Mouse (Mus musculus): ENCODE results near the gene Crim1. TPM values are rescaled to one million over a fixed set of nuclear protein-coding genes. Genes with fewer than 3 reads are reported as not detected.

Crim1 gene
- total RNA-seq, 2 experiments from 2014 or later, result 138 to 153 TPM

GRCm38 (mm10) chr17:78392401-78393087 lies 192.5 kb downstream of the Crim1 start:
- no peak for DNase-seq (ENCODE audit: low spot score in 2 of 2)
- Histone ChIP-seq H3K27ac (no peak overlapping the region), H3K4me3 (no peak overlapping the region)
- no peak for TF ChIP-seq CTCF (conservative IDR thresholded peaks at IDR 0.05)

DNA sequence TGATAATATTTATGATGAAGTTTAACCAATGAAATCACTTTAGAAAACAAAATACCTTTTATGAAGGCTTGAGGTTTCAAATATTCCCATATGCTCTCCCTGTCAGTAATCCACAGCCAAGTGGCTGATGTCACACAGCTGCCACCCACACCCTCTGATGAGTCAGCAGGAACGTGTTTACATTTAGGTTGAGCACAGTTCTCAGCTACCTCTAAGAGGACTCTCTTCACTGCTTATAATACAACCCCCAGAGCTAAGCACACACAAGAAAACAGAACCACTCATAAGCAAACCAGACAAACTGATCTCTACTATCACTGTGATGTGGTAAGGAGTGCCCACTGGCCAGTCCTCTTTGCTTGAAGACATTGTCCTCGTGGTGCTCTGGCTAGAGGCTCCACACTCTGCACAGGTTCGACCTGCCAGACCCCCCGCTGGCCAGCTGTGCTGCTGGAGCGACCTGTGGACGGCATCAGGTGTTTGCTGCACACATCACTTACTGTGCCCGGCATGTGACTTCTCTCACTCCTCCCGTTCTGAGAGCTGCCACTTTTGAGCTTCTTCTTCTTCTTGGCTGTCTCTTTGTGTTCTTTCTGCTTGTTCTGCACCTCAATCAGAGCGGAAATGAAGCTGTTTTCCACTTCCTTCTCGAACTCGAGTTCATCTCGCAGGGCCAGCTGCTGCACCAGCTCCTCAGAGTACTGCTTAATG lies 200.2 kb downstream of the Crim1 start:
- peak; percentile 39 to 40 for DNase-seq (ENCODE audit: low spot score in 2 of 2)
- Histone ChIP-seq H3K27ac (no peak overlapping the region), H3K4me3 (no peak overlapping the region)
- TF ChIP-seq CTCF (conservative IDR thresholded peaks at IDR 0.05), result no peak

GRCm38 (mm10) chr17:78401311-78401710 lies 201.3 kb downstream of the Crim1 start:
- Histone ChIP-seq H3K4me3 (no peak overlapping the region), H3K27ac (no peak overlapping the region)
- TF ChIP-seq CTCF (conservative IDR thresholded peaks at IDR 0.05), result no peak
- DNase-seq (ENCODE audit: low spot score in 2 of 2), result no peak

DNA sequence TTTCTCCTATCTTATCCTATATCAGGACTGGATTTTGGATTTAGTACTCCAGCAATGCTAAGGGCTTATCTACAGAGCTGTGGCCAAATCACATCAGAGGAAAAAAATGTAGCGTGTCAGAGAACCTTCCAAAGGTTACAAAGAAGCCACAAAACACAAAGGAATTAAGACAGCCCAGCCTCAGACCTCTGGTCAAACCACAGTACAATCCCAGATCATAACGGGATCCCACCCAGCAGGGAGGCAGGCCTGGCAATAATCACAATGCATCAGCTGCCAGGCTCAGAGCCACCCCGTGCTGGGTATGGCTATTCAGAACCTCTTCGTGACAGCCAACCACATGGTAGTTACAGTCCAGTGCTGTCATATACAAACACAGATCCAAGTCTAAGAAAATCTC lies 201.7 kb downstream of the Crim1 start:
- no peak for DNase-seq (ENCODE audit: low spot score in 2 of 2)
- no peak overlapping the region for H3K27ac ChIP-seq
- no peak for TF ChIP-seq CTCF (conservative IDR thresholded peaks at IDR 0.05)
- H3K4me3 ChIP-seq, result no peak overlapping the region

GRCm38 (mm10) chr17:78402174-78402573 lies 202.1 kb downstream of the Crim1 start:
- Histone ChIP-seq H3K4me3 (no peak overlapping the region), H3K27ac (no peak overlapping the region)
- DNase-seq (ENCODE audit: low spot score in 2 of 2), result no peak
- no peak for TF ChIP-seq CTCF (conservative IDR thresholded peaks at IDR 0.05)

GRCm38 (mm10) chr17:78403229-78403628 lies 203.2 kb downstream of the Crim1 start:
- no peak overlapping the region for H3K4me3 ChIP-seq
- no peak for DNase-seq (ENCODE audit: low spot score in 2 of 2)
- no peak for TF ChIP-seq CTCF (conservative IDR thresholded peaks at IDR 0.05)
- no peak overlapping the region for H3K27ac ChIP-seq

DNA sequence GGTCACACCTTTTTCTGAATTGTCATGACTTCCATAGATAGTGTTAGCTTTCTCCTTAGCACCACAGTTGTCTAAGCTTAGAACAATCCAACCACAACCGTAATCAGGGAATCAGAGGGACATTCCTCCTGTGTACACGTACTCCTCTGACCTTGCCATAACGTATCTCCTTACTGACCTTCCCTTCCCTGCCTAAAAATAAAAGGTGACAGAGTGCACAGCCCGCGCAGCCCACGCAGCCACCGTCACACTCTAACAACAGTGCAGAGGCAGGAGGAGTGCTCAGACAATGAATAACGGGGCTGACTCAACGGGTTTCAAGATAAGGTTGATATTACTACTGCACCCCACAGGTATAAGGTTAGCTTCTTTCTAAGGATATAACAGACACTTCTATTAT lies 203.8 kb downstream of the Crim1 start:
- Histone ChIP-seq H3K4me3 (no peak overlapping the region), H3K27ac (no peak overlapping the region)
- no peak for TF ChIP-seq CTCF (conservative IDR thresholded peaks at IDR 0.05)
- no peak for DNase-seq (ENCODE audit: low spot score in 2 of 2)

DNA sequence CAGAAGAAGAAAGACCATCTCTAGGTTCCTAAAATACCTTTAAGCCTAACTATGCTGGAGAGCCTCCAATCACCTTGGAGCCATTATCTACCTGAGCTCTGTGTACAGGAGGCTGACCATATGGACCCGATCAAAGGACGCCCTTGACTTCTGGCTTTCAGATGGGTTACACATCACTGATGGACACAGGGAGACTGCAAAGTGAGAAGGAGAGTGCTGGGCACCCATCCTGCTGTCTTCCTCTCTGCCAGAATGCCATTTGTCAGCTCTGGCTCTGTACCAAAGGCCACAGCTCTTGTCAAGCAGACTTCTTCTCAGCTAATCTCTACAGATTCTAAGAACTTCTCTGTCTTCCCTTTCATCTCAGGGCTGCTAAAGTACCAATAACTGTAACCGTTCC lies 205.3 kb downstream of the Crim1 start:
- Histone ChIP-seq H3K4me3 (no peak overlapping the region), H3K27ac (no peak overlapping the region)
- no peak for TF ChIP-seq CTCF (conservative IDR thresholded peaks at IDR 0.05)
- no peak for DNase-seq (ENCODE audit: low spot score in 2 of 2)

DNA sequence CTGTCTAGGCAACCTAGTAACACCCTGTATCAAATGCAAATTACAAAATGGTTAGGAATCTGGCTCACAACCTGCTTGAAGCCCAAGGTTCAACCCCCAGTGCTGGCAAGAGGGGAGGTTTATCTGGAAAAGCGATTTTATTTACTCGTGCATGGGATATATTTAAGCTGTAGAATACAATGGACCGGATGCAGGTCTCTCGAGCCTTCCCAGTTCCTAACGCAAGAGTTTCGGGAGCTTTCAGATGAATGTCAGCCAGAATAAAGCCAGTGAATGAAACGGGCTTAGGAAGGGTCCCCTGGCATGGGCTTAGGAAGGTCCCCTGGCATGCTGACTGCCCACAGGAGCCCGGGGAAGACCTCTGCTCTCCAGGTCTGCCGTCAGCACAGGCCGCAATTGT lies 206.8 kb downstream of the Crim1 start:
- no peak overlapping the region for H3K27ac ChIP-seq
- no peak for DNase-seq (ENCODE audit: low spot score in 2 of 2)
- no peak overlapping the region for H3K4me3 ChIP-seq
- no peak for TF ChIP-seq CTCF (conservative IDR thresholded peaks at IDR 0.05)

DNA sequence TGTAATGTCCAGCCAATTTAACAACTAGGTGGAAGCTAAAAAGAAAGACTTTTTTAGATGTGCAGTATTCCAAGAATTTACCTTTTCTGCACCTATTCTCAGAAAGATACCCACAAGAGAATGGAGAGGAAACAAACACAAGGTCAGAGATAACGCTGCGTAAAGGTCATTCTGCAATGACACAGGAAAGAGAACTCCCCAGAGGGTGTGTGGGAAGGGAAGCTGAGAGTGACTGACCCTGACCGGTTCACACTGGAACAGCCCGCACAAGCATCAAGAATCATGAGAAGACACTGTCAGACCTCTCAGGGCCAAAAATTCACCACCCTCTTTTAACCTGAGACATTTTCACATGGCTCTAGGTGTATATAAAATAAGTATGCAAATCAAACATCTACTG lies 207.5 kb downstream of the Crim1 start:
- no peak for DNase-seq (ENCODE audit: low spot score in 2 of 2)
- TF ChIP-seq CTCF (conservative IDR thresholded peaks at IDR 0.05), result no peak
- H3K27ac ChIP-seq, result no peak overlapping the region
- H3K4me3 ChIP-seq, result no peak overlapping the region

DNA sequence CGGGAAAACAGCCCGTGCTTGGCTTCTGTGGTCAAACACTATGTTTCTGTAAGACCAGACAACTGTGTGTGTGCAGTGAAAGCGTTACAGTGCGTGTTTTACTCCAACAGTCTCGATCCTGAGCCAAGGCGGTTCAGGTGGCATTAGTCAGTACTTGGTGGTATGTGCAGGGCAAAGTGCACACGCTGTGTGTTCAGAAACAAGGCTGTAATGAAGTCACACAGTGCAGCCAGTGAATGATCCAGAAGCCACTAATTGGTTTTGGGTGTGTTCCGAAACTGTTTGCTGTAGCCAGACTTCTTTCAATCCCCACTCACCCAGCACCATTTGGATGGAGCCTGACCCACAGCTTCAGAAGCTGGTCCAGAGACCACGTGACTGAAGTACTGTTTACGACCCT lies 208.3 kb downstream of the Crim1 start:
- no peak overlapping the region for H3K4me3 ChIP-seq
- no peak for DNase-seq (ENCODE audit: low spot score in 2 of 2)
- H3K27ac ChIP-seq, result no peak overlapping the region
- no peak for TF ChIP-seq CTCF (conservative IDR thresholded peaks at IDR 0.05)

GRCm38 (mm10) chr17:78409900-78410299 lies 209.9 kb downstream of the Crim1 start:
- no peak for DNase-seq (ENCODE audit: low spot score in 2 of 2)
- no peak for TF ChIP-seq CTCF (conservative IDR thresholded peaks at IDR 0.05)
- Histone ChIP-seq H3K4me3 (no peak overlapping the region), H3K27ac (no peak overlapping the region)

DNA sequence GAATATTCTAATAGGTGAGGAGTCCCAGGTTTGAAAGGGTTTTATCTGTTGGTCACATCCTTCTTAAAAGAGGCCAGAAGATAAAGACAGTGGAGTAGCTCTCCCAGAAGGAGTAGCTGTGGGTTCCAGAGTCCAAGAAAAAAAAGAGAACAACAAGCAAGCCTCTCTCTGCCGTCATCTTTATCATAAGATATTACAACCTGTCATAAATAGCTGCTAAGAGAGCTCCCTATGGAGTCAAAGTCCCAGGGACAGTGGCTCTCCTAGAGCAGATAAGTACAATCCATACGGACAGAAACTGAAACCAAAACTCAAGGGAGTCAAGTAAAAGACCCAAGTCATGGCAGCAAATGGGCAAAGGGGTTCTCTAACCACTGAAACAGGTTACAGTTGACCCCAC lies 215.2 kb downstream of the Crim1 start:
- no peak overlapping the region for H3K4me3 ChIP-seq

More for the DNA sequence above, 215.2 kb downstream of the Crim1 start:
- no peak for DNase-seq (ENCODE audit: low spot score in 2 of 2)
- TF ChIP-seq CTCF (conservative IDR thresholded peaks at IDR 0.05), result no peak
- no peak overlapping the region for H3K27ac ChIP-seq

Data from layer of hippocampus, adult 2 months (tissue).